Mouse (Mus musculus): ENCODE data around the gene Zbtb3. TPM values are rescaled to one million over a fixed set of nuclear protein-coding genes. Genes with fewer than 3 reads are reported as not detected.

Gene Zbtb3
- polyA plus RNA-seq (2014; fragmentation: Nextera tagmentation; extraction: Ambion mirVana) = 5.2 and 5.5 TPM in 2 replicates

GRCm38 (mm10) chr19:8802130-8802821, at the start of gene Zbtb3:
Gene Zbtb3, plus strand, starts transcription at chr19:8802555.
- peak within 1 kb of the TSS; percentile 59 for H3K4me2 ChIP-seq (ENCODE audit: low read depth, low read length)
- H3K4me1 ChIP-seq (ENCODE audit: control insufficient read depth, insufficient read depth, low read length) = peaks cover 10% of the 10 kb centered on the region; the same call in 1 of the 2 replicates

GRCm38 (mm10) chr19:8755652-8756051, 46.7 kb upstream of the Zbtb3 start:
- H3K4me3 ChIP-seq (ENCODE audit: low read depth, low read length) = no peak overlapping the region
- no peaks in the 10 kb centered on the region for H3K27me3 ChIP-seq (replicated peaks; ENCODE audit: control insufficient read depth, insufficient read depth, low read length)
- H3K4me2 ChIP-seq (ENCODE audit: low read depth, low read length) = peak overlapping the region; percentile 83
- H3K9me3 ChIP-seq (ENCODE audit: control insufficient read depth, low read length) = no peaks in the 10 kb centered on the region
- no peak overlapping the region for H3K9ac ChIP-seq (ENCODE audit: low read depth, low read length)
- no peak for DNase-seq (ENCODE audit: low spot score)
- no peak for ATAC-seq (ENCODE audit: low read depth)
- H3K36me3 ChIP-seq (ENCODE audit: control insufficient read depth, insufficient read depth, low read length) = peaks cover 51% of the 10 kb centered on the region
- H3K27ac ChIP-seq (replicated peaks; ENCODE audit: low read depth, low read length) = no peak overlapping the region
- WGBS = 69% methylated on average over 3 of the region's 3 CpGs
- peaks cover 11% of the 10 kb centered on the region for H3K4me1 ChIP-seq (ENCODE audit: control insufficient read depth, insufficient read depth, low read length)

More at GRCm38 (mm10) chr19:8802130-8802821, at the start of gene Zbtb3:
- Histone ChIP-seq H3K27ac (replicated peaks; ENCODE audit: low read depth, low read length) (peak within 1 kb of the TSS; percentile 81), H3K9ac (ENCODE audit: low read depth, low read length) (peak within 1 kb of the TSS; percentile 55), H3K36me3 (ENCODE audit: control insufficient read depth, insufficient read depth, low read length) (peaks cover 31% of the 10 kb centered on the region), H3K9me3 (ENCODE audit: control insufficient read depth, low read length) (no peaks in the 10 kb centered on the region), H3K27me3 (replicated peaks; ENCODE audit: control insufficient read depth, insufficient read depth, low read length) (no peaks in the 10 kb centered on the region), H3K4me3 (ENCODE audit: low read depth, low read length) (peak within 1 kb of the TSS; percentile 52)
- under 1% methylated on average over 30 of the region's 30 CpGs for WGBS
- DNase-seq (ENCODE audit: low spot score) (peak; percentile 100), ATAC-seq (ENCODE audit: low read depth) (peak; percentile 98)

- Histone ChIP-seq H3K9ac (ENCODE audit: low read depth, low read length) (peak within 1 kb of the TSS; percentile 93), H3K9me3 (ENCODE audit: control insufficient read depth, low read length) (no peaks in the 10 kb centered on the region), H3K4me2 (ENCODE audit: low read depth, low read length) (peak within 1 kb of the TSS; percentile 83), H3K4me1 (ENCODE audit: control insufficient read depth, insufficient read depth, low read length) (peaks cover 11% of the 10 kb centered on the region), H3K4me3 (ENCODE audit: low read depth, low read length) (peak within 1 kb of the TSS; percentile 93), H3K36me3 (ENCODE audit: control insufficient read depth, insufficient read depth, low read length) (peaks cover 40% of the 10 kb centered on the region), H3K27me3 (replicated peaks; ENCODE audit: control insufficient read depth, insufficient read depth, low read length) (no peaks in the 10 kb centered on the region), H3K27ac (replicated peaks; ENCODE audit: low read depth, low read length) (peak within 1 kb of the TSS; percentile 89)
- ATAC-seq (ENCODE audit: low read depth) (peak; percentile 93), DNase-seq (ENCODE audit: low spot score) (peak; percentile 96)
- WGBS = under 1% methylated on average over 40 of the region's 75 CpGs
Observed at GRCm38 (mm10) chr19:8756635-8757387, 45.5 kb upstream of the Zbtb3 start, which contains the start of gene Nxf1. Gene Nxf1, plus strand, starts transcription at chr19:8757073.

GRCm38 (mm10) chr19:8757471-8757998, 44.8 kb upstream of the Zbtb3 start:
- ATAC-seq (ENCODE audit: low read depth) = no peak
- peaks cover 38% of the 10 kb centered on the region for H3K36me3 ChIP-seq (ENCODE audit: control insufficient read depth, insufficient read depth, low read length)
- H3K4me1 ChIP-seq (ENCODE audit: control insufficient read depth, insufficient read depth, low read length) = peaks cover 11% of the 10 kb centered on the region
- peak overlapping the region; percentile 89 for H3K27ac ChIP-seq (replicated peaks; ENCODE audit: low read depth, low read length)
- H3K4me3 ChIP-seq (ENCODE audit: low read depth, low read length) = peak overlapping the region; percentile 93
- DNase-seq (ENCODE audit: low spot score) = no peak
- no peaks in the 10 kb centered on the region for H3K9me3 ChIP-seq (ENCODE audit: control insufficient read depth, low read length)
- peak overlapping the region; percentile 83 for H3K4me2 ChIP-seq (ENCODE audit: low read depth, low read length)
- no peaks in the 10 kb centered on the region for H3K27me3 ChIP-seq (replicated peaks; ENCODE audit: control insufficient read depth, insufficient read depth, low read length)
- peak overlapping the region; percentile 93 for H3K9ac ChIP-seq (ENCODE audit: low read depth, low read length)
- WGBS = 3% methylated on average over 14 of the region's 14 CpGs

GRCm38 (mm10) chr19:8758899-8759298, 43.5 kb upstream of the Zbtb3 start:
- H3K4me2 ChIP-seq (ENCODE audit: low read depth, low read length) = peak overlapping the region; percentile 83; the same call in 1 of the 2 replicates

GRCm38 (mm10) chr19:8760757-8761156, 41.6 kb upstream of the Zbtb3 start:
- Histone ChIP-seq H3K9me3 (ENCODE audit: control insufficient read depth, low read length) (peaks cover 13% of the 10 kb centered on the region), H3K4me1 (ENCODE audit: control insufficient read depth, insufficient read depth, low read length) (peaks cover 7% of the 10 kb centered on the region), H3K27ac (replicated peaks; ENCODE audit: low read depth, low read length) (no peak overlapping the region), H3K4me2 (ENCODE audit: low read depth, low read length) (no peak overlapping the region), H3K27me3 (replicated peaks; ENCODE audit: control insufficient read depth, insufficient read depth, low read length) (no peaks in the 10 kb centered on the region), H3K36me3 (ENCODE audit: control insufficient read depth, insufficient read depth, low read length) (peaks cover 40% of the 10 kb centered on the region), H3K4me3 (ENCODE audit: low read depth, low read length) (no peak overlapping the region), H3K9ac (ENCODE audit: low read depth, low read length) (no peak overlapping the region)
- WGBS = 87% methylated on average over 2 of the region's 2 CpGs
- ATAC-seq (ENCODE audit: low read depth) (no peak), DNase-seq (ENCODE audit: low spot score) (no peak)

More at GRCm38 (mm10) chr19:8758899-8759298, 43.5 kb upstream of the Zbtb3 start:
- H3K27me3 ChIP-seq (replicated peaks; ENCODE audit: control insufficient read depth, insufficient read depth, low read length) = no peaks in the 10 kb centered on the region
- H3K36me3 ChIP-seq (ENCODE audit: control insufficient read depth, insufficient read depth, low read length) = peaks cover 39% of the 10 kb centered on the region
- DNase-seq (ENCODE audit: low spot score) (no peak), ATAC-seq (ENCODE audit: low read depth) (no peak)
- no peaks in the 10 kb centered on the region for H3K9me3 ChIP-seq (ENCODE audit: control insufficient read depth, low read length)
- 86% methylated on average over 2 of the region's 2 CpGs for WGBS
- peaks cover 11% of the 10 kb centered on the region for H3K4me1 ChIP-seq (ENCODE audit: control insufficient read depth, insufficient read depth, low read length)
- 0 out of 2 replicates have a peak overlapping the region, but pooled peaks have one; percentile 1 for H3K4me3 ChIP-seq (ENCODE audit: low read depth, low read length)
- no peak overlapping the region for H3K27ac ChIP-seq (replicated peaks; ENCODE audit: low read depth, low read length)
- no peak overlapping the region for H3K9ac ChIP-seq (ENCODE audit: low read depth, low read length)

- ATAC-seq (ENCODE audit: low read depth) (no peak), DNase-seq (ENCODE audit: low spot score) (no peak)
- Histone ChIP-seq H3K27me3 (replicated peaks; ENCODE audit: control insufficient read depth, insufficient read depth, low read length) (no peaks in the 10 kb centered on the region), H3K27ac (replicated peaks; ENCODE audit: low read depth, low read length) (no peak overlapping the region), H3K4me3 (ENCODE audit: low read depth, low read length) (no peak overlapping the region), H3K36me3 (ENCODE audit: control insufficient read depth, insufficient read depth, low read length) (peaks cover 63% of the 10 kb centered on the region), H3K9ac (ENCODE audit: low read depth, low read length) (no peak overlapping the region), H3K9me3 (ENCODE audit: control insufficient read depth, low read length) (peaks cover 14% of the 10 kb centered on the region), H3K4me2 (ENCODE audit: low read depth, low read length) (no peak overlapping the region), H3K4me1 (ENCODE audit: control insufficient read depth, insufficient read depth, low read length) (no peaks in the 10 kb centered on the region)
- 94% methylated on average over 4 of the region's 4 CpGs for WGBS
Observed at GRCm38 (mm10) chr19:8763276-8763675, 39.1 kb upstream of the Zbtb3 start.

- Histone ChIP-seq H3K9ac (ENCODE audit: low read depth, low read length) (no peak overlapping the region), H3K27me3 (replicated peaks; ENCODE audit: control insufficient read depth, insufficient read depth, low read length) (no peaks in the 10 kb centered on the region), H3K27ac (replicated peaks; ENCODE audit: low read depth, low read length) (no peak overlapping the region), H3K9me3 (ENCODE audit: control insufficient read depth, low read length) (peaks cover 14% of the 10 kb centered on the region), H3K4me3 (ENCODE audit: low read depth, low read length) (no peak overlapping the region), H3K4me1 (ENCODE audit: control insufficient read depth, insufficient read depth, low read length) (peaks cover 3% of the 10 kb centered on the region; the same call in 1 of the 2 replicates), H3K36me3 (ENCODE audit: control insufficient read depth, insufficient read depth, low read length) (peaks cover 86% of the 10 kb centered on the region), H3K4me2 (ENCODE audit: low read depth, low read length) (no peak overlapping the region)
- WGBS = 96% methylated on average over 9 of the region's 9 CpGs
- ATAC-seq (ENCODE audit: low read depth) (no peak), DNase-seq (ENCODE audit: low spot score) (no peak)
Observed at GRCm38 (mm10) chr19:8765562-8765961, 36.8 kb upstream of the Zbtb3 start.

Measured in embryonic facial prominence, embryonic 14.5 days (tissue).